Mouse (Mus musculus): Measurements from ENCODE around the gene Borcs7.

DNA sequence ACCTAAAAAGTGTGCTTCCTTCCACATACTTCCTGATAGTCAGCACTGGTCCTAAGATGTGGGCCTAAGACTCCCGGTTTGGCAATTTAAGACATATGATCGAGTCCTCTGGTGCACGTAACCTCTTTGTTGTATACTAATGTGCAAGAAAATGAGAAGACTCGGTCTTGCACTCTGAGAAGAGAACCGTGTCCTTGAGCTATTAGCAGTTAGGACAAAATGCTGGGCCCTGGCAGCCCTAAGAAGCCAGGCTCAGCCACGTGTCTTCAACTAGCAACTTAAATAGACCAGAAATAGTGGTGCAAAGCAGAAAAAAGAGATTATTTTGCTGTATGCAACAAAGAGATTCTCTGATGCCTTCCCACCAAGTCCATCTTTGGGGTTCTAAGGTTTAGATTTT is 26.9 kb upstream of the Borcs7 start:
- TF ChIP-seq USF1 (IDR thresholded peaks at IDR 0.05; ENCODE audit: low read depth) (no peak), CEBPB (IDR thresholded peaks at IDR 0.05; ENCODE audit: insufficient read depth, poor library complexity, severe bottlenecking) (no peak), POLR2A (IDR thresholded peaks at IDR 0.05; ENCODE audit: insufficient read length, low read depth) (no peak), TCF12 (IDR thresholded peaks at IDR 0.05; ENCODE audit: insufficient read depth, poor library complexity, severe bottlenecking) (no peak), E2F4 (IDR thresholded peaks at IDR 0.05; ENCODE audit: insufficient read depth) (no peak), POLR2AphosphoS2 (IDR thresholded peaks at IDR 0.05; ENCODE audit: insufficient read length, low read depth) (no peak)

Data from myocyte (in vitro differentiated cells).